In the genomic region with DNA sequence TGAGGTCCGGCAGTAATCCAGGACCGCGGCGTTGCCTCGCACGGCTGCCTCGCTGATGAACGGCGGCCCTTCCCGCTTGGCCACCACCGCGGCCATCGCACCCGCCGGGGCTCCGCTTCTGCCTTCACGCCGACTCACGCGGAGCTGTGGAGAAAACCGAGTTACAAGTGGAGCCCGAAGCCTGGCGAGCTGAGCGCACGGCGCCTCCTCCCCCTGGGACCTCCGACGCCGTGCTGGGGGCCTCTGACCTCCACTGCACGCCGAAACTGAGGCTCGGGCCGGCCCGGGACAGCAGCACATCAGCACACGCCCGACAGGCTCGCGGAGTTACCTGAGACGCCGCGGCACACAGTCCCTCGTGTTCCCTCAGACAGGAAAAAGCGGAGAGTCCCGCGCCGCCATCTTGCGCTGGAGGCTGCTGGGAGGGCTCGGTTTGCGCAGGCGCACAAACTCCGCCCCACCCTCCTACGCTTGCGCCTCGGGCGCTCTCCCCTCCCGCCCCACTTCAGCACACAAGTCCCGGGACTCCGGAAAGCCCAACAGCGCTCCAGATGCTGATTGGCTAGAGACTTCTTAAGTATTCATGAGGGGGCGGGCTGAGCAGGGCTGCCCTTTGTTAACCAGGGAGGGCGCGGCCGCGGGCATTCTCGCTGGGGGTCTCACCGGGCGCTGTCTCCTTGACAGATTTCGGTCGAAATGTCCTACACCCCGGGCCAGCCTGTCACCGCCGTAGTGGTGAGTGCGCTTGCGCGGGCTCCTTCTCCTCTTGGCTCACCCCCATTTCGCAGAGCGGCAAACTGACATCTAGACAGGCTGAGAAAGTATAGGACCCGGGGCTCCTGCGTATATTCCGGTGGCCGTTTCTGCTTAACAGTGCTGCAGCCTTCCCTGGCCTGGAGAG, we compare ENCODE assay signal across 8 mouse cellular contexts. TPM values are rescaled to one million over a fixed set of nuclear protein-coding genes. Genes with fewer than 3 reads are reported as not detected.
DNase-seq lines count a peak whose midpoint lies in the region; ATAC-seq lines count a peak whose summit lies in the region.

A gene (minus strand): TSS at position 430 of the 901 bp plus-strand sequence.
A gene (plus strand): TSS at position 476 of the 901 bp plus-strand sequence.

- H3K27ac ChIP-seq in hindbrain, embryonic 11.5 days (ENCODE audit: low read depth, low read length): peak within 1 kb of the TSS; percentile 85

- no peaks in the 10 kb centered on the region for H3K9me3 ChIP-seq in hindbrain, embryonic 11.5 days (ENCODE audit: control insufficient read depth, low read length)

- peaks cover 2% of the 10 kb centered on the region for H3K4me1 ChIP-seq in hindbrain, embryonic 11.5 days (replicated peaks; ENCODE audit: control insufficient read depth, insufficient read depth, low read length)

- no peaks in the 10 kb centered on the region for H3K36me3 ChIP-seq in hindbrain, embryonic 11.5 days (ENCODE audit: control insufficient read depth, insufficient read depth, low read length)

- peak; percentile 98 for DNase-seq in MN1 (ENCODE audit: low spot score)
- DNase-seq in cerebellum, adult 9-10 months: peak; percentile 96
- peak; percentile 90 to 96 for DNase-seq in frontal cortex, adult 2 months (ENCODE audit: extremely low spot score in 1 of 2, low spot score in 1 of 2)
- peak; percentile 98 for DNase-seq in hindbrain, embryonic 11.5 days (ENCODE audit: low spot score)
- DNase-seq in layer of hippocampus, postnatal 10 days (ENCODE audit: low spot score in 2 of 2): peak; percentile 94 to 96
- peak; percentile 98 for DNase-seq in lung, postnatal 10 days
- peak; percentile 96 for DNase-seq in ovary, postnatal 36 days (ENCODE audit: low spot score)
- peak; percentile 96 for DNase-seq in thymus, postnatal 25 days

- peak within 1 kb of the TSS; percentile 87 for H3K9ac ChIP-seq in hindbrain, embryonic 11.5 days (ENCODE audit: low read depth, low read length)

- ATAC-seq in hindbrain, embryonic 11.5 days (ENCODE audit: low FRiP score): peak; percentile 99

- peak within 1 kb of the TSS; percentile 68 for H3K4me2 ChIP-seq in hindbrain, embryonic 11.5 days (replicated peaks; ENCODE audit: low read depth, low read length)

- WGBS in hindbrain, embryonic 11.5 days: under 1% methylated on average over 81 of the region's 81 CpGs

- peak within 1 kb of the TSS; percentile 78 for H3K4me3 ChIP-seq in hindbrain, embryonic 11.5 days (ENCODE audit: low read depth, low read length)

- no peaks in the 10 kb centered on the region for H3K27me3 ChIP-seq in hindbrain, embryonic 11.5 days (ENCODE audit: control insufficient read depth, insufficient read depth, low read length)

RNA-seq across cellular contexts. Expression of the first gene that starts in this region (rescaled TPM):
- polyA plus RNA-seq in frontal cortex, adult 2 months (2012; rRNA removed): 63.0 and 66.5 TPM in 2 replicates
- 132 and 134 TPM in 2 replicates for polyA plus RNA-seq in hindbrain, embryonic 11.5 days (2014; fragmentation: Nextera tagmentation; extraction: Ambion mirVana)
- total RNA-seq in layer of hippocampus, postnatal 10 days (2021): 10 to 100 TPM; 69.1 to 79.6 TPM

RNA-seq across cellular contexts. Expression of the second gene that starts in this region (rescaled TPM):
- polyA plus RNA-seq in frontal cortex, adult 2 months (2012; rRNA removed): 23.9 and 24.6 TPM in 2 replicates
- polyA plus RNA-seq in hindbrain, embryonic 11.5 days (2014; fragmentation: Nextera tagmentation; extraction: Ambion mirVana): 221 and 223 TPM in 2 replicates
- 10 to 100 TPM; 21.5 to 23.9 TPM for total RNA-seq in layer of hippocampus, postnatal 10 days (2021)

Comparison
In these comparisons a context has a peak if more than half of its experiments do, and no peak if none do; other contexts are left out.
1. Peak in every context shown above with its lines: DNase-seq, ATAC-seq, H3K4me3 ChIP-seq and H3K27ac ChIP-seq.